Mouse (Mus musculus) c-Kit-positive CD71-positive TER-119-negative erythroid progenitor cells, embryonic 14.5 days (primary cell): ENCODE results near the gene Stat5a.

Source experiments
- DNase-seq: peaks from one replicate; pipeline ENCODE4 v3.0.0-alpha.2; 2013; ENCODE audit warnings: low read depth

The Stat5a gene

GRCm38 (mm10) chr11:100897294-100898231 lies 38.4 kb downstream of the Stat5a start:
- no peak for DNase-seq

- no peak for DNase-seq
Measured at GRCm38 (mm10) chr11:100898441-100899199, 39.5 kb downstream of the Stat5a start.

GRCm38 (mm10) chr11:100904580-100905351 lies 45.6 kb downstream of the Stat5a start:
- no peak for DNase-seq

GRCm38 (mm10) chr11:100905929-100906328 lies 46.8 kb downstream of the Stat5a start:
- no peak for DNase-seq

- DNase-seq, result no peak
Measured at GRCm38 (mm10) chr11:100906885-100907284, 47.7 kb downstream of the Stat5a start.

- no peak for DNase-seq
Measured at GRCm38 (mm10) chr11:100908112-100908511, 49.0 kb downstream of the Stat5a start.

GRCm38 (mm10) chr11:100908567-100908966 lies 49.4 kb downstream of the Stat5a start:
- no peak for DNase-seq

- no peak for DNase-seq
Measured at GRCm38 (mm10) chr11:100912401-100913155, 53.4 kb downstream of the Stat5a start.

- no peak for DNase-seq
Measured at GRCm38 (mm10) chr11:100914415-100914814, 55.3 kb downstream of the Stat5a start.

- no peak for DNase-seq
Measured at GRCm38 (mm10) chr11:100915063-100915462, 55.9 kb downstream of the Stat5a start.

GRCm38 (mm10) chr11:100916432-100916971 lies 57.4 kb downstream of the Stat5a start:
- no peak for DNase-seq

GRCm38 (mm10) chr11:100918007-100918406 lies 58.9 kb downstream of the Stat5a start:
- no peak for DNase-seq

GRCm38 (mm10) chr11:100920887-100921624 lies 61.9 kb downstream of the Stat5a start:
- no peak for DNase-seq

GRCm38 (mm10) chr11:100924386-100924919 lies 65.3 kb downstream of the Stat5a start:
- DNase-seq, result no peak

- DNase-seq, result no peak
Measured at GRCm38 (mm10) chr11:100927386-100927785, 68.2 kb downstream of the Stat5a start.

- DNase-seq, result no peak
Measured at GRCm38 (mm10) chr11:100930611-100931010, 71.5 kb downstream of the Stat5a start.

- DNase-seq, result no peak
Measured at GRCm38 (mm10) chr11:100931254-100931921, 72.2 kb downstream of the Stat5a start.
